Mouse (Mus musculus) right cerebral cortex, postnatal 4 days (tissue): ENCODE results near the gene D930048N14Rik.
"Not testable (repeated sequence)": the region's sequence is repeated elsewhere in the genome, so short reads cannot be mapped to it uniquely, and the experiment has no call there.

Source experiments
- DNase-seq: peaks from one replicate; pipeline ENCODE4 v3.0.0-alpha.2; 2022

D930048N14Rik gene

GRCm38 (mm10) chr11:51654891-51655290 lies 4.1 kb downstream of the D930048N14Rik start:
- no peak for DNase-seq

- no peak for DNase-seq
These were observed 6.2 kb downstream of the D930048N14Rik start for GRCm38 (mm10) chr11:51656798-51657521.

- no peak for DNase-seq
These were observed 7.5 kb downstream of the D930048N14Rik start for GRCm38 (mm10) chr11:51658291-51658690.

- no peak for DNase-seq
These were observed 8.0 kb downstream of the D930048N14Rik start for GRCm38 (mm10) chr11:51658705-51659104.

- no peak for DNase-seq
These were observed 11.2 kb downstream of the D930048N14Rik start for GRCm38 (mm10) chr11:51661867-51662365.

- DNase-seq, result no peak
These were observed 11.9 kb downstream of the D930048N14Rik start for GRCm38 (mm10) chr11:51662632-51663031.

GRCm38 (mm10) chr11:51664747-51665146 lies 14.0 kb downstream of the D930048N14Rik start:
- not testable (repeated sequence) for DNase-seq

GRCm38 (mm10) chr11:51670846-51671245 lies 20.1 kb downstream of the D930048N14Rik start:
- DNase-seq, result no peak

- DNase-seq, result no peak
These were observed 20.6 kb downstream of the D930048N14Rik start for GRCm38 (mm10) chr11:51671376-51671775.

GRCm38 (mm10) chr11:51673291-51673690 lies 22.5 kb downstream of the D930048N14Rik start:
- no peak for DNase-seq

- DNase-seq, result no peak
These were observed 24.6 kb downstream of the D930048N14Rik start for GRCm38 (mm10) chr11:51675386-51675785.

- DNase-seq, result no peak
These were observed 27.1 kb downstream of the D930048N14Rik start for GRCm38 (mm10) chr11:51677737-51678418.

- DNase-seq, result no peak
These were observed 28.7 kb downstream of the D930048N14Rik start for GRCm38 (mm10) chr11:51679466-51679865.

- peak; percentile 91 for DNase-seq
These were observed 30.7 kb downstream of the D930048N14Rik start for GRCm38 (mm10) chr11:51681324-51681975.

GRCm38 (mm10) chr11:51681976-51682374 lies 31.2 kb downstream of the D930048N14Rik start:
- no peak for DNase-seq

- DNase-seq, result peak; percentile 99
These were observed 37.9 kb downstream of the D930048N14Rik start, which contains the start of gene 0610009B22Rik for GRCm38 (mm10) chr11:51688330-51689328. TSS of gene 0610009B22Rik (minus strand) at chr11:51688874.

GRCm38 (mm10) chr11:51689343-51689742 lies 38.6 kb downstream of the D930048N14Rik start:
- no peak for DNase-seq

GRCm38 (mm10) chr11:51690597-51690996 lies 39.8 kb downstream of the D930048N14Rik start:
- DNase-seq, result not testable (repeated sequence)

GRCm38 (mm10) chr11:51694984-51695383 lies 44.2 kb downstream of the D930048N14Rik start:
- no peak for DNase-seq

GRCm38 (mm10) chr11:51702831-51703230 lies 52.1 kb downstream of the D930048N14Rik start:
- DNase-seq, result no peak

- peak; percentile 28 for DNase-seq
These were observed 52.7 kb downstream of the D930048N14Rik start for GRCm38 (mm10) chr11:51703379-51703998.

- DNase-seq, result no peak
These were observed 55.7 kb downstream of the D930048N14Rik start for GRCm38 (mm10) chr11:51706451-51706850.
